Mouse (Mus musculus) left cerebral cortex, adult 2 months (tissue): ENCODE results near the gene Trpm1. TPM values are rescaled to one million over a fixed set of nuclear protein-coding genes. Genes with fewer than 3 reads are reported as not detected.

Experiments
- DNase-seq, 2 experiments: peaks; one replicate each; pipeline ENCODE4 v3.0.0; 2021 to 2022; ENCODE audit warnings: low spot score in 2 of 2, mixed read lengths in 1 of 2; ENCODE audit errors: extremely low spot score in 1 of 2
- H3K27ac ChIP-seq: fragments of 200-600 bp; 2 replicates; pipeline ENCODE4 v1.8.1; 2022
- H3K4me3 ChIP-seq: fragments of 200-600 bp; 2 replicates; pipeline ENCODE4 v1.8.1; 2022
- CTCF ChIP-seq: fragments of 200-600 bp; IDR thresholded peaks from 2 replicates; pipeline ENCODE4 v1.8.1; 2022; ENCODE audit warnings: antibody characterized with exemption, mild to moderate bottlenecking, moderate library complexity
- intact Hi-C: fragments of 180-260 bp; cut with DNase I; formaldehyde crosslinking; loops from one replicate; pipeline ENCODE4 v1.15.1; 2025
- total RNA-seq, 2 experiments: library from RNA; stranded (reverse); gene quantifications; 2 replicates each; pipeline ENCODE4 v1.2.3; 2021

Gene Trpm1
- total RNA-seq, 2 experiments from 2014 or later: 0.61 TPM

GRCm38 (mm10) chr7:64217428-64217827 lies 63.8 kb downstream of the Trpm1 start:
- Histone ChIP-seq H3K27ac (no peak overlapping the region), H3K4me3 (no peak overlapping the region)
- no peak for DNase-seq
- intact Hi-C loops: no loop called here
- TF ChIP-seq CTCF: no peak

GRCm38 (mm10) chr7:64219765-64220164 lies 66.1 kb downstream of the Trpm1 start:
- H3K4me3 ChIP-seq: no peak overlapping the region
- intact Hi-C loops: no loop called here

GRCm38 (mm10) chr7:64223215-64223614 lies 69.6 kb downstream of the Trpm1 start:
- Histone ChIP-seq H3K4me3 (no peak overlapping the region), H3K27ac (no peak overlapping the region)
- TF ChIP-seq CTCF: no peak
- no peak for DNase-seq
- intact Hi-C loops: no loop called here

More at GRCm38 (mm10) chr7:64219765-64220164, 66.1 kb downstream of the Trpm1 start:
- no peak for TF ChIP-seq CTCF
- no peak for DNase-seq
- H3K27ac ChIP-seq: no peak overlapping the region

- intact Hi-C loops: loop anchor here (5.0 kb wide), 1 partner anchor 101 kb away; no protein-coding TSS in a partner anchor
- H3K4me3 ChIP-seq: no peak overlapping the region
- H3K27ac ChIP-seq: no peak overlapping the region
- DNase-seq: no peak
- TF ChIP-seq CTCF: no peak; the same call in 1 of the 2 replicates
Observed at GRCm38 (mm10) chr7:64226339-64227194, 72.9 kb downstream of the Trpm1 start.

GRCm38 (mm10) chr7:64227586-64227985 lies 74.0 kb downstream of the Trpm1 start:
- TF ChIP-seq CTCF: no peak
- H3K4me3 ChIP-seq: no peak overlapping the region
- no peak overlapping the region for H3K27ac ChIP-seq
- intact Hi-C loops: loop anchor here (5.0 kb wide), 1 partner anchor 100 kb away; no protein-coding TSS in a partner anchor
- no peak for DNase-seq

- H3K27ac ChIP-seq: no peak overlapping the region
- intact Hi-C loops: loop anchor here (5.0 kb wide), 1 partner anchor 99 kb away; no protein-coding TSS in a partner anchor
- no peak for DNase-seq
- H3K4me3 ChIP-seq: no peak overlapping the region
- TF ChIP-seq CTCF: no peak
Observed at GRCm38 (mm10) chr7:64228300-64228699, 74.7 kb downstream of the Trpm1 start.

- Histone ChIP-seq H3K4me3 (no peak overlapping the region), H3K27ac (no peak overlapping the region)
- DNase-seq: no peak
- intact Hi-C loops: loop anchor here (5.0 kb wide), 1 partner anchor 97 kb away; no protein-coding TSS in a partner anchor
- no peak for TF ChIP-seq CTCF
Observed at GRCm38 (mm10) chr7:64229911-64230310, 76.3 kb downstream of the Trpm1 start.

GRCm38 (mm10) chr7:64231001-64231400 lies 77.4 kb downstream of the Trpm1 start:
- Histone ChIP-seq H3K27ac (no peak overlapping the region), H3K4me3 (no peak overlapping the region)
- peak; percentile 22 for TF ChIP-seq CTCF
- DNase-seq: no peak
- intact Hi-C loops: no loop called here

- no peak for TF ChIP-seq CTCF
Observed at GRCm38 (mm10) chr7:64231996-64232395, 78.4 kb downstream of the Trpm1 start.

GRCm38 (mm10) chr7:64234310-64234820 lies 80.7 kb downstream of the Trpm1 start:
- intact Hi-C loops: no loop called here
- no peak for DNase-seq
- Histone ChIP-seq H3K27ac (no peak overlapping the region), H3K4me3 (no peak overlapping the region)
- no peak for TF ChIP-seq CTCF

More at GRCm38 (mm10) chr7:64231996-64232395, 78.4 kb downstream of the Trpm1 start:
- H3K4me3 ChIP-seq: no peak overlapping the region
- intact Hi-C loops: no loop called here
- H3K27ac ChIP-seq: no peak overlapping the region
- DNase-seq: no peak

GRCm38 (mm10) chr7:64236521-64236920 lies 82.9 kb downstream of the Trpm1 start:
- H3K4me3 ChIP-seq: no peak overlapping the region
- H3K27ac ChIP-seq: no peak overlapping the region
- intact Hi-C loops: no loop called here
- DNase-seq: no peak
- no peak for TF ChIP-seq CTCF

GRCm38 (mm10) chr7:64237747-64238146 lies 84.1 kb downstream of the Trpm1 start:
- intact Hi-C loops: no loop called here
- TF ChIP-seq CTCF: no peak

More at GRCm38 (mm10) chr7:64237747-64238146, 84.1 kb downstream of the Trpm1 start:
- no peak for DNase-seq
- no peak overlapping the region for H3K27ac ChIP-seq
- no peak overlapping the region for H3K4me3 ChIP-seq
